Mouse (Mus musculus) thymus, adult 2 months (tissue): ENCODE results near the gene Zfp316.

Source experiments
- CTCF ChIP-seq: fragments of 200-500 bp; IDR thresholded peaks from 2 replicates; pipeline ENCODE4 v1.5.1; 2012; ENCODE audit warnings: mild to moderate bottlenecking, control low read depth, low read length, moderate library complexity, borderline replicate concordance; ENCODE audit not compliant: control insufficient read depth, poor library complexity, insufficient read depth; ENCODE audit errors: extremely low read depth
- POLR2A ChIP-seq: fragments of 200-500 bp; IDR thresholded peaks from 2 replicates; pipeline ENCODE4 v1.6.1; 2012; ENCODE audit warnings: mild to moderate bottlenecking, low read length, control low read depth, moderate library complexity; ENCODE audit not compliant: control insufficient read depth, poor library complexity, insufficient read depth; ENCODE audit errors: extremely low read depth

- TF ChIP-seq CTCF (no peak), POLR2A (no peak)
These were observed 28.2 kb upstream of the Zfp316 start for GRCm38 (mm10) chr5:143297986-143298385.
